Mouse (Mus musculus) myocyte (in vitro differentiated cells): ENCODE measurements around the gene Rbm12.

Experiments used
- CEBPB ChIP-seq: IDR thresholded peaks from 2 replicates; pipeline ENCODE4 v1.6.1; 2011; ENCODE audit warnings: mild to moderate bottlenecking, moderate library complexity; ENCODE audit not compliant: poor library complexity, insufficient read depth, severe bottlenecking
- E2F4 ChIP-seq: IDR thresholded peaks from one replicate; pipeline ENCODE4 v1.6.1; 2011; ENCODE audit warnings: mild to moderate bottlenecking, control low read depth, moderate library complexity; ENCODE audit not compliant: insufficient read depth
- MAX ChIP-seq: IDR thresholded peaks from one replicate; pipeline ENCODE4 v1.6.1; 2011; ENCODE audit warnings: low read depth, mild to moderate bottlenecking, control low read depth
- POLR2A ChIP-seq: IDR thresholded peaks from one replicate; pipeline ENCODE4 v1.6.1; 2011; ENCODE audit warnings: low read depth, mild to moderate bottlenecking, control low read depth, moderate library complexity; ENCODE audit not compliant: insufficient read length
- POLR2AphosphoS2 ChIP-seq: IDR thresholded peaks from one replicate; pipeline ENCODE4 v1.6.1; 2011; ENCODE audit warnings: low read depth, control low read depth; ENCODE audit not compliant: insufficient read length
- REST ChIP-seq: IDR thresholded peaks from one replicate; pipeline ENCODE4 v1.6.1; 2011; ENCODE audit warnings: mild to moderate bottlenecking, control low read depth, moderate library complexity; ENCODE audit not compliant: insufficient read depth, insufficient read length
- SRF ChIP-seq: IDR thresholded peaks from one replicate; pipeline ENCODE4 v1.6.1; 2011; ENCODE audit warnings: low read depth; ENCODE audit not compliant: control insufficient read depth, insufficient read length

- no peak for TF ChIP-seq POLR2A
- TF ChIP-seq CEBPB = no peak
- TF ChIP-seq E2F4 = no peak
- no peak for TF ChIP-seq MAX
- no peak for TF ChIP-seq POLR2AphosphoS2
- no peak for TF ChIP-seq REST
- TF ChIP-seq SRF = no peak
Observed at GRCm38 (mm10) chr2:156073725-156074124, 38.1 kb downstream of the Rbm12 start.
